Mouse (Mus musculus): ENCODE results near the gene Piwil4.

Piwil4 gene

GRCm38 (mm10) chr9:14740151-14740924 is at the start of gene Piwil4:
Piwil4 (minus strand) TSS chr9:14740733.
- no peak for DNase-seq (ENCODE audit: low spot score in 2 of 2)

GRCm38 (mm10) chr9:14787356-14787755 is 46.8 kb upstream of the Piwil4 start:
- no peak for DNase-seq (ENCODE audit: low spot score in 2 of 2)

- DNase-seq (ENCODE audit: low spot score in 2 of 2) = peak; percentile 89 to 92
Observed at GRCm38 (mm10) chr9:14784039-14785002, 43.8 kb upstream of the Piwil4 start, which contains the start of the genes Mre11a and Ankrd49. Mre11a (plus strand) TSS chr9:14784654. Ankrd49 (minus strand) TSS chr9:14784856.

GRCm38 (mm10) chr9:14778341-14778740 is 37.8 kb upstream of the Piwil4 start:
- DNase-seq (ENCODE audit: low spot score in 2 of 2) = no peak

- no peak for DNase-seq (ENCODE audit: low spot score in 2 of 2)
Observed at GRCm38 (mm10) chr9:14773813-14774212, 33.3 kb upstream of the Piwil4 start.

GRCm38 (mm10) chr9:14772074-14772473 is 31.5 kb upstream of the Piwil4 start:
- no peak for DNase-seq (ENCODE audit: low spot score in 2 of 2)

GRCm38 (mm10) chr9:14770803-14771471 is 30.4 kb upstream of the Piwil4 start, which contains the start of gene 1700012B09Rik:
1700012B09Rik (minus strand) TSS chr9:14771030.
- no peak for DNase-seq (ENCODE audit: low spot score in 2 of 2)

GRCm38 (mm10) chr9:14769811-14770210 is 29.3 kb upstream of the Piwil4 start:
- DNase-seq (ENCODE audit: low spot score in 2 of 2) = no peak

- DNase-seq (ENCODE audit: low spot score in 2 of 2) = no peak
Observed at GRCm38 (mm10) chr9:14764765-14765164, 24.2 kb upstream of the Piwil4 start.

- DNase-seq (ENCODE audit: low spot score in 2 of 2) = no peak
Observed at GRCm38 (mm10) chr9:14759261-14759660, 18.7 kb upstream of the Piwil4 start.

- DNase-seq (ENCODE audit: low spot score in 2 of 2) = no peak
Observed at GRCm38 (mm10) chr9:14758590-14758989, 18.1 kb upstream of the Piwil4 start.

GRCm38 (mm10) chr9:14754469-14754868 is 13.9 kb upstream of the Piwil4 start:
- no peak for DNase-seq (ENCODE audit: low spot score in 2 of 2)

- DNase-seq (ENCODE audit: low spot score in 2 of 2) = no peak
Observed at GRCm38 (mm10) chr9:14753947-14754346, 13.4 kb upstream of the Piwil4 start.

GRCm38 (mm10) chr9:14752001-14752522 is 11.5 kb upstream of the Piwil4 start, which contains the start of gene Fut4:
Fut4 (minus strand) TSS chr9:14752393.
- DNase-seq (ENCODE audit: low spot score in 2 of 2) = no peak

GRCm38 (mm10) chr9:14751503-14752000 is 11.0 kb upstream of the Piwil4 start:
- no peak for DNase-seq (ENCODE audit: low spot score in 2 of 2)

GRCm38 (mm10) chr9:14750901-14751502 is 10.5 kb upstream of the Piwil4 start:
- no peak for DNase-seq (ENCODE audit: low spot score in 2 of 2)

GRCm38 (mm10) chr9:14739498-14740150 is 909 bp downstream of the Piwil4 start:
- no peak for DNase-seq (ENCODE audit: low spot score in 2 of 2)

- DNase-seq (ENCODE audit: low spot score in 2 of 2) = no peak
Observed at GRCm38 (mm10) chr9:14730941-14731541, 9.5 kb downstream of the Piwil4 start.

GRCm38 (mm10) chr9:14728365-14728764 is 12.2 kb downstream of the Piwil4 start:
- DNase-seq (ENCODE audit: low spot score in 2 of 2) = no peak

GRCm38 (mm10) chr9:14726629-14727028 is 13.9 kb downstream of the Piwil4 start:
- DNase-seq (ENCODE audit: low spot score in 2 of 2) = no peak
